Mouse (Mus musculus): Measurements from ENCODE around the gene Ppp1r35.
A peak's percentile ranks its signal among the peaks of the same experiment; 100 is the strongest.

Ppp1r35 gene

GRCm38 (mm10) chr5:137782776-137783522 lies 4.3 kb downstream of the Ppp1r35 start:
- no peak for DNase-seq (ENCODE audit: low read depth, low spot score)

GRCm38 (mm10) chr5:137783901-137784540 lies 5.4 kb downstream of the Ppp1r35 start:
- no peak for DNase-seq (ENCODE audit: low read depth, low spot score)

GRCm38 (mm10) chr5:137784546-137784945 lies 5.9 kb downstream of the Ppp1r35 start:
- DNase-seq (ENCODE audit: low read depth, low spot score): no peak

- no peak for DNase-seq (ENCODE audit: low read depth, low spot score)
Measured at GRCm38 (mm10) chr5:137785164-137786031, 6.7 kb downstream of the Ppp1r35 start.

GRCm38 (mm10) chr5:137786109-137786942 lies 7.7 kb downstream of the Ppp1r35 start:
- peak; percentile 100 for DNase-seq (ENCODE audit: low read depth, low spot score)

GRCm38 (mm10) chr5:137787151-137787928 lies 8.7 kb downstream of the Ppp1r35 start, which contains the start of the genes Mepce and Zcwpw1:
Mepce (minus strand) TSS chr5:137787655.
Zcwpw1 (plus strand) TSS chr5:137787798.
- DNase-seq (ENCODE audit: low read depth, low spot score): peak; percentile 90

GRCm38 (mm10) chr5:137788171-137788570 lies 9.5 kb downstream of the Ppp1r35 start:
- no peak for DNase-seq (ENCODE audit: low read depth, low spot score)

- no peak for DNase-seq (ENCODE audit: low read depth, low spot score)
Measured at GRCm38 (mm10) chr5:137788946-137789531, 10.4 kb downstream of the Ppp1r35 start.

- DNase-seq (ENCODE audit: low read depth, low spot score): no peak
Measured at GRCm38 (mm10) chr5:137791553-137791952, 12.9 kb downstream of the Ppp1r35 start.

- DNase-seq (ENCODE audit: low read depth, low spot score): no peak
Measured at GRCm38 (mm10) chr5:137796606-137797005, 18.0 kb downstream of the Ppp1r35 start.

GRCm38 (mm10) chr5:137800917-137801316 lies 22.3 kb downstream of the Ppp1r35 start:
- no peak for DNase-seq (ENCODE audit: low read depth, low spot score)

- no peak for DNase-seq (ENCODE audit: low read depth, low spot score)
Measured at GRCm38 (mm10) chr5:137806158-137806557, 27.5 kb downstream of the Ppp1r35 start.

GRCm38 (mm10) chr5:137808316-137808715 lies 29.7 kb downstream of the Ppp1r35 start:
- no peak for DNase-seq (ENCODE audit: low read depth, low spot score)

- DNase-seq (ENCODE audit: low read depth, low spot score): no peak
Measured at GRCm38 (mm10) chr5:137817466-137818222, 39.0 kb downstream of the Ppp1r35 start.

- DNase-seq (ENCODE audit: low read depth, low spot score): no peak
Measured at GRCm38 (mm10) chr5:137822126-137822525, 43.5 kb downstream of the Ppp1r35 start.

- no peak for DNase-seq (ENCODE audit: low read depth, low spot score)
Measured at GRCm38 (mm10) chr5:137822602-137823001, 44.0 kb downstream of the Ppp1r35 start.

- no peak for DNase-seq (ENCODE audit: low read depth, low spot score)
Measured at GRCm38 (mm10) chr5:137823455-137824045, 44.9 kb downstream of the Ppp1r35 start.

- DNase-seq (ENCODE audit: low read depth, low spot score): no peak
Measured at GRCm38 (mm10) chr5:137825030-137825429, 46.4 kb downstream of the Ppp1r35 start.

- DNase-seq (ENCODE audit: low read depth, low spot score): no peak
Measured at GRCm38 (mm10) chr5:137825971-137826370, 47.3 kb downstream of the Ppp1r35 start.
